Mouse (Mus musculus): Measurements from ENCODE around the gene Pdlim4. TPM values are rescaled to one million over a fixed set of nuclear protein-coding genes. Genes with fewer than 3 reads are reported as not detected.

Gene Pdlim4
- total and polyA plus RNA-seq, 2 experiments from 2014 or later: 30.9 to 47.9 TPM

DNA sequence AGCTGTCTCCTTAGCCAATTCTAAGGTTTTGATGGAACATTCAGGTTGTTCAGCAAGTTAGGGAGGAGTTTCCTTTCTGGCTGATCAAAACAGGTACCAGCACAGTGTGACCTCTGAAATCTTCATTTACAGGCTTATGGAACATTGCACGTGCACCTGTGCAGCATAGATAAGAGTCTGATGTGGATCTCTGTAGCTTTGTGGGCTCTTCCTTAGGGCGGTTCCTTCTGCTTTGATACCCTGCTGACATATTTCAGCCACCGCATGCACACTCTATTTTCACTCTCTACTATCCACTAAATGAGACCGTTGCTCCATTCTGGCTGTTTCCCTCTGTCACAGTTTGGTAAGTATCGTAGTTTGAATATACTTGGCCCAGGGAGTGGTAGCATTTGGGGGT is 13.9 kb upstream of the Pdlim4 start:
- no peak for DNase-seq
- H3K36me3 ChIP-seq (ENCODE audit: insufficient read depth): no peaks in the 10 kb centered on the region
- WGBS: 95% methylated on average over 5 of the region's 5 CpGs
- H3K9me3 ChIP-seq (ENCODE audit: low read length): no peaks in the 10 kb centered on the region
- ATAC-seq: no peak
- H3K4me3 ChIP-seq (ENCODE audit: low read depth, low read length): no peak overlapping the region
- no peak overlapping the region for H3K9ac ChIP-seq
- H3K27me3 ChIP-seq (ENCODE audit: insufficient read depth, low read length): no peaks in the 10 kb centered on the region
- H3K27ac ChIP-seq (ENCODE audit: low read depth, low read length): no peak overlapping the region
- no peaks in the 10 kb centered on the region for H3K4me1 ChIP-seq (ENCODE audit: insufficient read depth)
- TF ChIP-seq CTCF (IDR thresholded peaks at IDR 0.05; ENCODE audit: low read depth): no peak
- H3K4me2 ChIP-seq (ENCODE audit: low read depth): no peak overlapping the region

DNA sequence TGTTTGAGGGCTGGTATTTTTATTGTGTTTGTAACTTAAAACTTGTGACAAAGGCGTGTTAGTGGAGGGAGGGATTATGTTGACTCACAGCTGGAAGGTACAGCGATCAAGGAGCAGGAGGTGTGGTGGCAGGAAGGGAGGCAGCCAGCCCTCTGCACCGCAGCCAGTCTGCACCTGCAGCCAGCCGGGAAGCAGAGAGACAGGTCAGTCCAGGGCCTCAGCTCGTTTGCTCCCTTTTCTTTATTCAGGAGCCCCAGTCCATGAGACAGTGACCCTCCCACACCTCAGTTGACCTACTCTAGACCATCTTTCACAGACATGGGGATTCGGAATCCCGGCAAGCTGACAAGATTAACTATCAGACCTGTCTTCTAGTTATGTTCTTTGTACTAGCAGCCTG is 11.6 kb upstream of the Pdlim4 start:
- Histone ChIP-seq H3K27ac (ENCODE audit: low read depth, low read length) (no peak overlapping the region), H3K4me2 (ENCODE audit: low read depth) (no peak overlapping the region), H3K36me3 (ENCODE audit: insufficient read depth) (no peaks in the 10 kb centered on the region), H3K4me3 (ENCODE audit: low read depth, low read length) (no peak overlapping the region), H3K9ac (no peak overlapping the region), H3K27me3 (ENCODE audit: insufficient read depth, low read length) (no peaks in the 10 kb centered on the region), H3K9me3 (ENCODE audit: low read length) (no peaks in the 10 kb centered on the region), H3K4me1 (ENCODE audit: insufficient read depth) (no peaks in the 10 kb centered on the region)
- ATAC-seq (no peak), DNase-seq (no peak)
- WGBS: 38% methylated on average over 7 of the region's 7 CpGs
- no peak for TF ChIP-seq CTCF (IDR thresholded peaks at IDR 0.05; ENCODE audit: low read depth)

DNA sequence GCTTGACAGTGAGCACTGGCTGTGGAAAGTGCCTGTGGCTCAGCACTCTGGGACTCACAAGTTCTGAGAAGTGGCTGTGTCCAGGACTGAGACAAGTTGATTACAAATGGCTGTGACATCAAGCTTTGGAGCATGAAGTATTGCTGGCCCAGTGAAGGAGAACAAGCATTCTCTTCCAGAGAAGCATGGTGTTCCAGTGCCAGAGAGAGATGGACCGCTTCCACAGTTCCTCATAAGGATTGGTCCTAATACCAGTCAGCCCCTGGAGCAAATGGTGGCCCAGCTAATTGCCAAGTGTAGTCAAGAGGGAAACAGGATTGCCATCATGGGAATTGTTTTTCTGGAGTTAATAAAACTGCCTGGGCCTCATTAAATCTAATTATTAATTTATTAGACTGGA is 7.3 kb upstream of the Pdlim4 start:
- 90% methylated on average over 1 of the region's 1 CpGs for WGBS
- Histone ChIP-seq H3K4me3 (ENCODE audit: low read depth, low read length) (no peak overlapping the region), H3K27ac (ENCODE audit: low read depth, low read length) (no peak overlapping the region), H3K4me2 (ENCODE audit: low read depth) (no peak overlapping the region), H3K36me3 (ENCODE audit: insufficient read depth) (no peaks in the 10 kb centered on the region), H3K4me1 (ENCODE audit: insufficient read depth) (no peaks in the 10 kb centered on the region), H3K27me3 (ENCODE audit: insufficient read depth, low read length) (no peaks in the 10 kb centered on the region), H3K9ac (no peak overlapping the region), H3K9me3 (ENCODE audit: low read length) (no peaks in the 10 kb centered on the region)
- no peak for DNase-seq
- ATAC-seq: no peak
- TF ChIP-seq CTCF (IDR thresholded peaks at IDR 0.05; ENCODE audit: low read depth): no peak

DNA sequence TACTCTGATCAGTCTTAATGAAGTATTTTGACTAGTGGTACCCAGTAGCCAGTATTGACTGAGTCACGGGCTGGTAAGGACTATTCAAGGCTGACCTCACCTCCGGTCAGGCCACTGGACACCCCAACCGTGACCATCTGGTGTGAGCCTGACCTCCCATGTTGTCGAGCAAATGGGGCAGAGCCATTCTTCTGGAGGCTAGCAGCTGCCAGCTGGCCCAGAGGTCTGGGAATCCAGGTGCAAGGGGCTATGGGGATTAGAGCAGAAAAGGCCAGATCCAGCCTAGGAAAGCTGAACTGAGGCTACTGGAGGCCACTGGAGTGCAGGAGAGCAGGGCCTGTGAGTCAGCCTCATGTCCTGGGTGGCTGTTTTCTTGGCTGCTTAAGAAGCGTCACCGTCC is 6.5 kb upstream of the Pdlim4 start:
- Histone ChIP-seq H3K36me3 (ENCODE audit: insufficient read depth) (no peaks in the 10 kb centered on the region), H3K9me3 (ENCODE audit: low read length) (no peaks in the 10 kb centered on the region), H3K27ac (ENCODE audit: low read depth, low read length) (no peak overlapping the region), H3K4me1 (ENCODE audit: insufficient read depth) (no peaks in the 10 kb centered on the region), H3K4me2 (ENCODE audit: low read depth) (no peak overlapping the region), H3K9ac (no peak overlapping the region), H3K4me3 (ENCODE audit: low read depth, low read length) (no peak overlapping the region), H3K27me3 (ENCODE audit: insufficient read depth, low read length) (no peaks in the 10 kb centered on the region)
- no peak for ATAC-seq
- DNase-seq: no peak
- 76% methylated on average over 6 of the region's 6 CpGs for WGBS
- TF ChIP-seq CTCF (IDR thresholded peaks at IDR 0.05; ENCODE audit: low read depth): no peak

DNA sequence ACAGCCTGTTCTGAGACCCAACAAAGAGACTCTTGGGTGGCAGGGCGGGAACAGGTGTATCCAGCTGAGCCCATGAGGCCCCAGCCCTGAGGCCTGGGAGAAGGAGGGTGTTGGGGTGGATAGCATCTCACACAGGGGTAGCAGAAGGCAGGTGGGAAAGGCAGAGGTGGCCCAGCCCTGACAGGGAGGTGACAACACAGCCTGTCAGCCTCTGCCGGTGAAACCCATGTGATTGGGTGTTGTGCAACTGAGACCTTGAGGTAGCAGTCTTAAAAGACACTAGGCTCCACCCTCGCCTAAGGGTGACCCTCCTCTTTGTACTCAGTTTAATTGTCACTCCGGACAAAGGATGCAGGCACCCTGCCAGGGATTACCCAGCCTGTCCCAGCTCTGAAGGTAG is 4.5 kb upstream of the Pdlim4 start:
- Histone ChIP-seq H3K27me3 (ENCODE audit: insufficient read depth, low read length) (no peaks in the 10 kb centered on the region), H3K9me3 (ENCODE audit: low read length) (no peaks in the 10 kb centered on the region), H3K27ac (ENCODE audit: low read depth, low read length) (no peak overlapping the region), H3K4me3 (ENCODE audit: low read depth, low read length) (no peak overlapping the region), H3K9ac (no peak overlapping the region), H3K4me2 (ENCODE audit: low read depth) (no peak overlapping the region), H3K4me1 (ENCODE audit: insufficient read depth) (no peaks in the 10 kb centered on the region), H3K36me3 (ENCODE audit: insufficient read depth) (no peaks in the 10 kb centered on the region)
- no peak for TF ChIP-seq CTCF (IDR thresholded peaks at IDR 0.05; ENCODE audit: low read depth)
- no peak for DNase-seq
- 30% methylated on average over 4 of the region's 4 CpGs for WGBS
- no peak for ATAC-seq

DNA sequence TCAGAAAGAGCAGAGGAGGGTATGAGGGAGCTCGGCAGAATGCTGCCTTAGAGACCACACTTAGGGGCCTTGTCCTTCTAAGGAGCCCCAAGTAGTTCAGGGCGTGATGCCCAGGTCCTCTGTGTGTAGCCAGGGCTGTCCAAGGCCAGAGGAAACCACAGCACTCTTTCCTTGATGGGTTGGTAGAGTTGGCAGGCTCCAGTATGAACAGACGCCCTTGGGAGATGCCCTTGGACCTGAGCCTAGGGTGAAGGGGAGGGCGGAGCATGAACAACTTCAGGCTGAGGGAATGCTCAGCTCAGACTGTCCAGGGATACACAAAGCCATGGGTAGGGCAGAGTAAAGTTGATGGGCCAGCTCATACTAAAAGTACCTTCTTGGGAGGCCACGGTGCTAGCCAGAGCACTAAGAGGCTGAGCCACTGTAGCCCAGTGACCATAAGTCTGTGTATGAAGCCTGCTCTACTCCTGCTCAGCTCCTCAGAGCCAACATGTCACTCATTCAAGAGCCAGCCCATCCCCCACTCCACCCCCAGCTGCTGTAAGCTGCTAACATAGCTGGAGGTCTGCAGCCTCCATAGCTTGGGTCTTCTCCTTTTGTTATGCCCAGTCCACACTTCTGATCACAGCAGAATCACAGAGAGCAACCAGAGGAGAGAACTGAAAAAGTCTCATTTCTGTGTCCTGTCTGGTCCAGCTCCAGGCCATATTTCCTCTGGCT is 3.1 kb upstream of the Pdlim4 start:
- DNase-seq: no peak
- no peak for TF ChIP-seq CTCF (IDR thresholded peaks at IDR 0.05; ENCODE audit: low read depth)
- no peaks in the 10 kb centered on the region for H3K4me1 ChIP-seq (ENCODE audit: insufficient read depth)
- H3K9me3 ChIP-seq (ENCODE audit: low read length): no peaks in the 10 kb centered on the region
- no peak for ATAC-seq
- H3K36me3 ChIP-seq (ENCODE audit: insufficient read depth): no peaks in the 10 kb centered on the region
- H3K27me3 ChIP-seq (ENCODE audit: insufficient read depth, low read length): no peaks in the 10 kb centered on the region
- no peak overlapping the region for H3K9ac ChIP-seq
- no peak overlapping the region for H3K27ac ChIP-seq (ENCODE audit: low read depth, low read length)
- H3K4me3 ChIP-seq (ENCODE audit: low read depth, low read length): no peak overlapping the region
- no peak overlapping the region for H3K4me2 ChIP-seq (ENCODE audit: low read depth)
- 84% methylated on average over 5 of the region's 5 CpGs for WGBS

DNA sequence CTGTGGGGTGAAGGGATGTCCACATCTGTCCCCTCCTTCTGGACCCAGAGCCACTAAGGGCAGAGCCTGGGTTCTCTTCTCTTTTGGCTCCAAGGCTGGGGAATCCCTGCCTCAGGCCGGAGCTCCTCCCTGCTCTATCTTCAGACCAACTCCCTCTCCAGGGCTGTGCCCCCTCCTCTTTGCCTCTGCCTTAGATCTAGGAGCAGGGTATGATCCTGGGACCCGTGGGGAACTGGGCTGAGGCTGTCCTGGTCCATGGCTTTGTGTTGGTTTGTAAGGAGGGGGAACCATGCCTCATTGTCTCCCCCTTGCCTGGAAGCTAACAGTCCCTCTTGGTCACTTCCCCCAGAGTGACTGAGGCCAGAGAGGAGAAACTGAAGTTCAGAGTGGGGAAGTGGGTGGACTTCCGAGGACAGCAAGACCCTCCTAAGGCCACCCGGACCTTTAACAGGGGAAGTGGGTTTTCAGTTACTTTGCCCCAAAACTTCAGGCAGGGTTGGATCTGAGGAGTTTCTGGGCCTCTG is 756 bp downstream of the Pdlim4 start:
- peak overlapping the region; percentile 54; the same call in 1 of the 2 replicates for H3K27ac ChIP-seq (ENCODE audit: low read depth, low read length)
- H3K27me3 ChIP-seq (ENCODE audit: insufficient read depth, low read length): no peaks in the 10 kb centered on the region
- no peak overlapping the region; the same call in 1 of the 2 replicates for H3K9ac ChIP-seq
- peak overlapping the region; percentile 91 for H3K4me2 ChIP-seq (ENCODE audit: low read depth)
- peak overlapping the region; percentile 55 for H3K4me3 ChIP-seq (ENCODE audit: low read depth, low read length)
- no peaks in the 10 kb centered on the region for H3K9me3 ChIP-seq (ENCODE audit: low read length)
- no peaks in the 10 kb centered on the region for H3K36me3 ChIP-seq (ENCODE audit: insufficient read depth)
- peak; percentile 18; the same call in 1 of the 2 replicates for ATAC-seq
- no peaks in the 10 kb centered on the region for H3K4me1 ChIP-seq (ENCODE audit: insufficient read depth)
- DNase-seq: no peak
- TF ChIP-seq CTCF (IDR thresholded peaks at IDR 0.05; ENCODE audit: low read depth): no peak
- 37% methylated on average over 4 of the region's 4 CpGs for WGBS

Measured in forebrain, postnatal 0 days (tissue).